Mouse (Mus musculus): ENCODE measurements around the gene Pgbd5. TPM values are rescaled to one million over a fixed set of nuclear protein-coding genes. Genes with fewer than 3 reads are reported as not detected.
A peak's percentile ranks its signal among the peaks of the same experiment; 100 is the strongest.

Pgbd5 gene
- polyA plus RNA-seq (2015; fragmentation: Nextera tagmentation; extraction: Ambion mirVana): 0.75 and 0.93 TPM in 2 replicates

GRCm38 (mm10) chr8:124439558-124439957 lies at the start of gene Pgbd5:
Pgbd5 (minus strand) TSS chr8:124439658.
- no peak for ATAC-seq (replicated peaks; ENCODE audit: low FRiP score)
- 68% methylated on average over 6 of the region's 6 CpGs for WGBS
- peaks cover 8% of the 10 kb centered on the region; the same call in 1 of the 2 replicates for H3K27me3 ChIP-seq

GRCm38 (mm10) chr8:124483356-124484115 lies 44.1 kb upstream of the Pgbd5 start:
- Histone ChIP-seq H3K27me3 (no peaks in the 10 kb centered on the region), H3K9me3 (replicated peaks) (no peaks in the 10 kb centered on the region), H3K36me3 (no peaks in the 10 kb centered on the region), H3K9ac (no peak overlapping the region), H3K4me3 (replicated peaks) (no peak overlapping the region), H3K4me1 (no peaks in the 10 kb centered on the region), H3K27ac (no peak overlapping the region), H3K4me2 (no peak overlapping the region)
- WGBS: 71% methylated on average over 7 of the region's 7 CpGs
- ATAC-seq (replicated peaks; ENCODE audit: low FRiP score): no peak

More at GRCm38 (mm10) chr8:124439558-124439957, at the start of gene Pgbd5:
- H3K4me2 ChIP-seq: no peak within 1 kb of the TSS
- H3K36me3 ChIP-seq: no peaks in the 10 kb centered on the region
- H3K4me3 ChIP-seq (replicated peaks): no peak within 1 kb of the TSS
- no peaks in the 10 kb centered on the region for H3K9me3 ChIP-seq (replicated peaks)
- no peak within 1 kb of the TSS for H3K9ac ChIP-seq
- no peak within 1 kb of the TSS for H3K27ac ChIP-seq
- no peaks in the 10 kb centered on the region for H3K4me1 ChIP-seq

GRCm38 (mm10) chr8:124482790-124483189 lies 43.3 kb upstream of the Pgbd5 start:
- Histone ChIP-seq H3K27me3 (no peaks in the 10 kb centered on the region), H3K9me3 (replicated peaks) (no peaks in the 10 kb centered on the region), H3K4me1 (no peaks in the 10 kb centered on the region), H3K9ac (no peak overlapping the region), H3K4me2 (no peak overlapping the region), H3K36me3 (no peaks in the 10 kb centered on the region), H3K4me3 (replicated peaks) (no peak overlapping the region), H3K27ac (no peak overlapping the region)
- 94% methylated on average over 2 of the region's 2 CpGs for WGBS
- ATAC-seq (replicated peaks; ENCODE audit: low FRiP score): no peak

- ATAC-seq (replicated peaks; ENCODE audit: low FRiP score): no peak
- Histone ChIP-seq H3K36me3 (no peaks in the 10 kb centered on the region), H3K27ac (no peak overlapping the region), H3K9ac (no peak overlapping the region), H3K4me1 (peaks cover 12% of the 10 kb centered on the region), H3K4me2 (no peak overlapping the region), H3K4me3 (replicated peaks) (no peak overlapping the region), H3K9me3 (replicated peaks) (no peaks in the 10 kb centered on the region), H3K27me3 (no peaks in the 10 kb centered on the region)
- 65% methylated on average over 8 of the region's 8 CpGs for WGBS
These were observed 40.9 kb upstream of the Pgbd5 start for GRCm38 (mm10) chr8:124480321-124480720.

- Histone ChIP-seq H3K27me3 (no peaks in the 10 kb centered on the region), H3K4me1 (peaks cover 12% of the 10 kb centered on the region), H3K36me3 (no peaks in the 10 kb centered on the region), H3K9me3 (replicated peaks) (no peaks in the 10 kb centered on the region), H3K9ac (no peak overlapping the region), H3K4me2 (no peak overlapping the region), H3K4me3 (replicated peaks) (no peak overlapping the region), H3K27ac (no peak overlapping the region)
- no peak for ATAC-seq (replicated peaks; ENCODE audit: low FRiP score)
- 86% methylated on average over 3 of the region's 3 CpGs for WGBS
These were observed 39.8 kb upstream of the Pgbd5 start for GRCm38 (mm10) chr8:124479251-124479650.

GRCm38 (mm10) chr8:124476701-124477100 lies 37.2 kb upstream of the Pgbd5 start:
- Histone ChIP-seq H3K4me1 (peaks cover 12% of the 10 kb centered on the region), H3K4me3 (replicated peaks) (no peak overlapping the region), H3K27ac (no peak overlapping the region), H3K27me3 (no peaks in the 10 kb centered on the region), H3K4me2 (no peak overlapping the region), H3K36me3 (no peaks in the 10 kb centered on the region), H3K9ac (no peak overlapping the region), H3K9me3 (replicated peaks) (no peaks in the 10 kb centered on the region)
- no peak for ATAC-seq (replicated peaks; ENCODE audit: low FRiP score)
- whole genome bisulfite sequencing: 32% methylated on average over 9 of the region's 9 CpGs

GRCm38 (mm10) chr8:124475690-124476089 lies 36.2 kb upstream of the Pgbd5 start:
- no peak overlapping the region for H3K9ac ChIP-seq

GRCm38 (mm10) chr8:124464641-124465040 lies 25.2 kb upstream of the Pgbd5 start:
- 71% methylated on average over 2 of the region's 2 CpGs for WGBS
- no peaks in the 10 kb centered on the region for H3K9me3 ChIP-seq (replicated peaks)
- no peak for ATAC-seq (replicated peaks; ENCODE audit: low FRiP score)
- H3K4me2 ChIP-seq: no peak overlapping the region
- H3K4me3 ChIP-seq (replicated peaks): no peak overlapping the region
- no peaks in the 10 kb centered on the region for H3K27me3 ChIP-seq
- no peaks in the 10 kb centered on the region for H3K4me1 ChIP-seq
- H3K36me3 ChIP-seq: no peaks in the 10 kb centered on the region
- no peak overlapping the region for H3K9ac ChIP-seq
- H3K27ac ChIP-seq: no peak overlapping the region

More at GRCm38 (mm10) chr8:124475690-124476089, 36.2 kb upstream of the Pgbd5 start:
- Histone ChIP-seq H3K4me3 (replicated peaks) (no peak overlapping the region), H3K27ac (no peak overlapping the region), H3K36me3 (no peaks in the 10 kb centered on the region), H3K4me1 (peaks cover 12% of the 10 kb centered on the region), H3K27me3 (no peaks in the 10 kb centered on the region), H3K4me2 (no peak overlapping the region), H3K9me3 (replicated peaks) (no peaks in the 10 kb centered on the region)
- 42% methylated on average over 5 of the region's 5 CpGs for WGBS
- 0 out of 2 replicates have a peak, but pooled peaks have one; percentile 52 for ATAC-seq (replicated peaks; ENCODE audit: low FRiP score)

GRCm38 (mm10) chr8:124463111-124463510 lies 23.7 kb upstream of the Pgbd5 start:
- no peak overlapping the region for H3K9ac ChIP-seq

GRCm38 (mm10) chr8:124462192-124462591 lies 22.7 kb upstream of the Pgbd5 start:
- no peak for ATAC-seq (replicated peaks; ENCODE audit: low FRiP score)
- H3K27me3 ChIP-seq: 0 out of 2 replicates have a peak, but pooled peaks cover 2% of the 10 kb centered on the region
- no peak overlapping the region for H3K4me2 ChIP-seq
- no peaks in the 10 kb centered on the region for H3K36me3 ChIP-seq
- no peak overlapping the region for H3K27ac ChIP-seq
- WGBS: 77% methylated on average over 9 of the region's 9 CpGs
- H3K4me3 ChIP-seq (replicated peaks): no peak overlapping the region
- no peaks in the 10 kb centered on the region for H3K4me1 ChIP-seq
- H3K9me3 ChIP-seq (replicated peaks): no peaks in the 10 kb centered on the region
- H3K9ac ChIP-seq: no peak overlapping the region

More at GRCm38 (mm10) chr8:124463111-124463510, 23.7 kb upstream of the Pgbd5 start:
- no peak overlapping the region for H3K27ac ChIP-seq
- no peak for ATAC-seq (replicated peaks; ENCODE audit: low FRiP score)
- H3K27me3 ChIP-seq: no peaks in the 10 kb centered on the region
- H3K4me2 ChIP-seq: no peak overlapping the region
- H3K4me3 ChIP-seq (replicated peaks): no peak overlapping the region
- no peaks in the 10 kb centered on the region for H3K4me1 ChIP-seq
- H3K9me3 ChIP-seq (replicated peaks): no peaks in the 10 kb centered on the region
- 18% methylated on average over 4 of the region's 4 CpGs for WGBS
- no peaks in the 10 kb centered on the region for H3K36me3 ChIP-seq

GRCm38 (mm10) chr8:124461103-124461502 lies 21.6 kb upstream of the Pgbd5 start:
- Histone ChIP-seq H3K9me3 (replicated peaks) (no peaks in the 10 kb centered on the region), H3K27me3 (0 out of 2 replicates have a peak, but pooled peaks cover 3% of the 10 kb centered on the region), H3K4me3 (replicated peaks) (no peak overlapping the region), H3K27ac (no peak overlapping the region), H3K36me3 (no peaks in the 10 kb centered on the region), H3K4me1 (no peaks in the 10 kb centered on the region), H3K4me2 (no peak overlapping the region), H3K9ac (no peak overlapping the region)
- no peak for ATAC-seq (replicated peaks; ENCODE audit: low FRiP score)
- 69% methylated on average over 10 of the region's 10 CpGs for WGBS

- no peak overlapping the region for H3K9ac ChIP-seq
- no peak overlapping the region for H3K4me3 ChIP-seq (replicated peaks)
- no peak for ATAC-seq (replicated peaks; ENCODE audit: low FRiP score)
- H3K9me3 ChIP-seq (replicated peaks): no peaks in the 10 kb centered on the region
- H3K27ac ChIP-seq: no peak overlapping the region
- H3K4me1 ChIP-seq: no peaks in the 10 kb centered on the region
- no peak overlapping the region for H3K4me2 ChIP-seq
- 69% methylated on average over 4 of the region's 4 CpGs for WGBS
- 0 out of 2 replicates have a peak, but pooled peaks cover 3% of the 10 kb centered on the region for H3K27me3 ChIP-seq
- H3K36me3 ChIP-seq: no peaks in the 10 kb centered on the region
These were observed 21.2 kb upstream of the Pgbd5 start for GRCm38 (mm10) chr8:124460660-124461059.

Data from kidney, embryonic 15.5 days (tissue).